Mouse (Mus musculus) T-helper 2 cell (primary cell): ENCODE measurements around the gene Car5b.

Experiments used
- in situ Hi-C: fragments of 300-600 bp; cut with MboI, MseI; formaldehyde crosslinking; loops from one replicate; pipeline ENCODE4 v1.15.1; 2025; ENCODE audit warnings: high pct_unique_total_duplicates

The Car5b gene

DNA sequence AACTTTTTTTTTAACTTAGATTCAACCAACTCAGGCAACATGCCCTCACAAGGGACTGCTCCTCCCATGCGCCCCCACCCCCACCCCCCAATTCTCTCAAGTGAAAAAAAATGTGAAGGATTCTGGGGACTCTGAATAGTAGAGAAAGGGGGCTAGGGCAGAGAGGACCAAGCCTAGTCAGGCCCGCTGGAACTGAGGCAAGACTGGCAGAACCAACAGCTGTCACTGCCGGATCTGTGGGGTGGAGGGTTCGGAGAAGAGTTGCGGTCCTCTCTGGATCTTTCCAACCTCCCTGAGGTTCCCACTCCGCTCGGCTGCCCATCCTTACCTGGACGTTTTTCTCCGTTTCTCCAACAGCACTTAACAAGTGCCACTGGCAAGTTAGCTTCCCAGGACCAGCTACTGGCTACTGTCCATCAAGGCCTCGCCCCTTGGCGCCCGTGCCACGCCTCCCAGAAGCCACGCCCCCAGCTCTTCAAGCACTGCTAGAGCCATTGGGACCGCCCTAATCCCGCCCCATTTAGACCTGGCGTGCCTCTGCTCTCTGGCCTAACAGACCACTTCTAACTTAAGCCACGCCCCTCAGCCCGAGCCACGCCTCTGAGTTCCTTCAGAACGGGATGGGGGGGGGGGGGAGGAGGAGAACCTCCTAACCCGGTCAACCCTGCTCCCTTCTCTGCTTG is at the start of gene Car5b:
Car5b (minus strand) TSS at position 391 of the 683 bp plus-strand sequence.
- in situ Hi-C loops: no loop called here

DNA sequence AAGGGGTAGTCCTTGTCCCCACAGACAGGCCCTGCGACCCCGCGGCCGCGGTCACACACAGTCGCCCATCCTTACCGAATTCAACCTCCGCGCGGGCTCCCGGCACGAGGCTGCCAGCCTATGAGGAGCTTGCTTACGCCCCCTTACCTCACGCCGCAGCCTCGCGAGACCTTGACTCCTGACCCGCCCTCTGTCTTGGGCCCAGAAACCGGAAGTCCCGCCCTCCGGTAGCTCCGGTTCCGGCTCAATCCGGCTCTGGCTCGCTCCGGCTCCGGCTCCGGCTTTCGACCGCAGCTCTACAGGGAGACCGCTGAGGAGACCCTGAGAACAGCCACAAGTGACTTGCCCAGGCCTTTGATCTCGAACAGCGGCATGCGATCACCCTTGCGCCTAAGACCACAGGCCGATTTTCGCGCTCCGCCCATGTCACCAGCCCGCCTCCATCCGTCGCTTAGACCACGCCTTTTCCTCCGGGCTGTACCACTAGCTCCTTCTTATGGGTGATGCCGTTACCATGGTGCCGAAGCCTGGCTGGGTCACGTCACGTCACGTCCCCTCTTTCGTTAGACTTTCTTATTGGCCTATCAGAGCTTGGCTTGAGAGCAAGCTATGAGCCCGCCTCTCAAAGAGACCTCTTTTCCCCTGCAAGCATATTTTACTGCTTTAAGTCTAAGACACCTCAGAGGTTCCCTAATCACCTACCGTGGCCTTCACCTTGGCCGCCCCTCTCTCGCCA is 48.4 kb upstream of the Car5b start, which contains the start of gene Siah1b:
Siah1b (minus strand) TSS at position 454 of the 736 bp plus-strand sequence.
- in situ Hi-C loops: no loop called here

DNA sequence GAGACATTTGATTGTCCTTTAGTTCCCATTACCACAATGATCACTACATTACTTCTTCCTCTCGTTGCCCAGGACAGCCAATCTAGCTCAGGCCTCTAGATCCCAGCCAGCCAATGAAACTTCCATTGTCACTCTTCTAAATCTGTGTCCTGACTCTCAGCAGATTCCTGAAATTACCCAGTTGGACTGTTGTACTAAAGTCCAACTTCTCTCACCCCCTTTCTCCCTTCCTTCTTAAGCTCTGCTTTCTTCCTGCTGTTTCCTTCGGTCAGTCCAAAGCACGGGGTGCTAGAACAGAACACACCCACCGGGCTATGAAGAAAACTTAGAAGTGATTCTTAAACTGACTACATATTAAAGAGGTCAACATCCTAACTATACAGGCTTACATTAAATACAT is 41.2 kb upstream of the Car5b start:
- in situ Hi-C loops: loop anchor here (10.0 kb wide), 1 partner anchor 164 kb away; the partner anchor contains the start of gene Ap1s2

DNA sequence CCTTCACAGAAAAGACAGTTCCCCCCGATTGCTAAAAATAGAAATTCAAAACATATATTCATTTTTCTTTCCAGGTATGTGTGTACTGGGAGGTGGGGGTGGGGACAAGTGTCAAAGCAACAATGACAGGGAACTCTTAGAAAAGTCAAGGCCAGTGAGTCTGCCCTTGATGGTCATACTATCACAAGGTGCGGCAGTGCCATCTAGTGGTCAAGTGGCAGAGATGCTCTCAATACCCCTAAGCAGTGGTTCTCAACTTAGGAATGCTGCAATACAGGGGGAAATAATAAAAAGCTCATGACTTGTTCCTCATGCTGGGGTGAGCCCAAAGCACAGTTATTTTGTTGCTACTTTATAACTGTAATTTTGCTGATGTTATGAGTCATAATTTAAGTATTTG is 38.4 kb upstream of the Car5b start:
- in situ Hi-C loops: loop anchor here (10.0 kb wide), 1 partner anchor 161 kb away; the partner anchor contains the start of gene Ap1s2

DNA sequence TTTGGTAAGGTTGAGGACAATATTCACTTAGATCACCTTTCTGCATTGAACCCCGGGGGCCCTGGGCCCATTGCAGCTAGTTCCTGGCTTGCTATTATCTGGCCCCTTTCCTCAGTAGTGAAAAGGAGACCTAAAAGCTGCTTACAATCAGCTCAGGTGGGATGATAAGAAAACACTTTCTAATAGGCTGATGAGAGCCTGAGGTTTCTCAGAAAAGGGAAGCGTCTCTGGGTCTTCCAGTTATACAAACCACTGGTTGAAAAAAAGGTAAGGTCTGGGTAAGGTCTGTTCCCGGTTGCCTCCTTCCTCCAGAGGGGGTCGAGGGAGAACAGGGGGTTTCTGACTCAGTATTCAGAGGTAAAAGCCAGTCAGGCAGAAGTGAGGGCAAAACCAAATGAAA is 31.3 kb upstream of the Car5b start:
- in situ Hi-C loops: no loop called here

DNA sequence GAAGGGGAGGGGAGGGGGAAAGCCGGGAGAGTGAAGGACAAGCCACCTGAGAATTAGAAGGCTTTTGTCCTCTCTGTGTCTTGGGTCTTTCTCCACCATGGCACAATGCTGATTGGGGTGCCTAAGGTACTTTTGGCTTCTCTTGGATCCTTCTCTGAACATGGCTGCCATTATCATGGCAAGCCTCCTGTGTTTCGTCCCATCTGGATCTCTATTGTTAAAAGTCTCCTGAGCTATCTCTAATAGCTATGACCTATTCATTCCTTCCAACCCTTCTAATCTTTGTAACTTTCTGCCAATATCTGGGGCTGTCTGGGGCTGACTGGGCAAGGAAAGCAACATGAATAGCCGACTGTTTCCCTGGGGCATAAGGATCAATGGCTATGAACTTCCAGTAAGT is 30.7 kb upstream of the Car5b start:
- in situ Hi-C loops: no loop called here

DNA sequence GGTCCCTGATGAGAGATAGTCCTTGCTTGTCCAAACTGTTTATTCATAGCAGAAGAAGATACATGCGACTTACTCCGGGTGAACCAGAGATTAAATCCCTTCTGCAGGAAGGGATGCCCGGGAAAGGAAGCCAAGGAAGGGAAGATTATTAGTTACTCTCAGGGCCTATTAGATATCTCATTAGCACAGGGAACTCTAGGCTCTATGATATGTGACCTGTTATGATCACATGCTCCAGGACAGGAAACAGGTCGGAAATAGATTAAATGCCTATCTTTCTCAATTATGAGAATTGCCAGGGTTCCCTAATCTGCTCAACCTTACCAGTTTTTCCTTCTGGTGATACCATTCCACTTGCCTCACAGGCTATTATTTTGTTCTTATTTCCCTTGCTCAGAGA is 27.9 kb upstream of the Car5b start:
- in situ Hi-C loops: no loop called here

DNA sequence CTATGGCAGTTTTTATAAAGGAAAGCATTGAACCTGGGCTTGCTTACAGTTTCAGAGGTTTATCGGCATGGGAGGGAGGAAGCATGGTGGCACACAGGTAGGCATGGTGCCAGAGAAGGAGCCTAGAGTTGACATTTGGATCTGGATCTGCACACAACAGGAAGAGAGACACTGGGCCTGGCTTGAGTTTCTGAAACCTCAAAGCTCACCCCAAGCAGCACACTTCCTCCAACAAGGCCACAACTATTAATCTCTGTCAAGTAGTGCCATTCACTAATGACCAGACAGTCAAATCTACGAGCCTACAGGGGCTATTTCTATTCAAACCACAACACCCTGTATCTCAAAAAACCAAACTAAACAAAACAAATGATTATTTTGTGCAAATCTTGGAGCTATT is 18.9 kb upstream of the Car5b start:
- in situ Hi-C loops: no loop called here

DNA sequence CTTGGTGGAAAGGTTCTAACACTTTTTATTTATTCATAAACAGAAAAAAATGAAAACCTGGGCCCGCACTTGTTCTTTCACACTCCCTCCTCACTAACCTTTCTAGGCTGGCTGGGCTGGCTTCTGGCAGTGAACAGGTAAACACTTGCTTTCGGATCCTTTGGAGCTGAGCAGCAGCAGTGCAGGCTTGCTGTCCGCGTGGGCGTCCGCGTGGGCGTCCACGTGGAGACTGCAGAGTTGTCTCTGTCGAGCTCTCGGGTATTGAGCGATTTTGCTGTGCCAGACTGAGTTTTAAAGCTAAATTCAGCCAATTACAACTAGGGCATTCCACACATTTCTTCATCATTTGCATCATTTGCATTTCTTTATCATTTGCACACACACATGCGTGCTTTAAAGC is 14.3 kb upstream of the Car5b start:
- in situ Hi-C loops: no loop called here

DNA sequence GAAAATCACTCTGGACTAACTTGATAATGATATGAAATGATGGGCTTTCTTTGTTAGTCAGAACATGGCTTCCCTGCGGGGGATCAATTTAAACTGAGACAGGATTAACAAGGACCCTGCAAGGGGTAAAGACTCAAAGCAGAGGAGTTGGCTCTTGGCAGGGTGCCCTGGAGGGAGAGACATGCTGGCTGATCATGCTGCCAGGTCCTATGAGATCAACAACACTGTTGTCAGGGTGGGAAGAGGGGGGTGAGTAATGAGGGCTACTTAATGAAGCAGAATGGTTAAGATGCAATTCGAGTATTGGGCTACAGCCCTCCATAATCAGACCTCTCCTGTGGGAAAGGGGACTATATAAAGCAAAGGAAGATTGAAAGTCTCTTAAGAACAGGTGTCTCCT is 11.1 kb upstream of the Car5b start:
- in situ Hi-C loops: no loop called here

DNA sequence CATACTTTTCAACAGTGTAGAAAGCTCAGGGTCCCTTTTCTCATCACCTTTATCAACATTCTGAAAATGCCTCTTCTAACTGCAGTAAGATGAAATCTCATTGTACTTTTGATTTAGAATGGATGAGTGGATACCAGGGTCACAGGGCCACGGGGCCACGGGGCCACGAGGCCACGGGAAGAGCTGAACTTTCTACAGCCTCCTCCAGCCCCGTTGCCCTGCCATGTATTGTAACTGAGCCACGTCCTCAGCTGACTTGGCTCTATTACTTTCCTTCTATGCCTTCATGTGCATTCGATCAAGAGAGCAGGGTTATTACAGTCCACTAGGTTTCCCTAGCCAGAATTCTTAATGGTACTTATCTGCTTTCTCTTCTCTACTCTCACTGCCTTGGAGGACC is 8.1 kb upstream of the Car5b start:
- in situ Hi-C loops: no loop called here

DNA sequence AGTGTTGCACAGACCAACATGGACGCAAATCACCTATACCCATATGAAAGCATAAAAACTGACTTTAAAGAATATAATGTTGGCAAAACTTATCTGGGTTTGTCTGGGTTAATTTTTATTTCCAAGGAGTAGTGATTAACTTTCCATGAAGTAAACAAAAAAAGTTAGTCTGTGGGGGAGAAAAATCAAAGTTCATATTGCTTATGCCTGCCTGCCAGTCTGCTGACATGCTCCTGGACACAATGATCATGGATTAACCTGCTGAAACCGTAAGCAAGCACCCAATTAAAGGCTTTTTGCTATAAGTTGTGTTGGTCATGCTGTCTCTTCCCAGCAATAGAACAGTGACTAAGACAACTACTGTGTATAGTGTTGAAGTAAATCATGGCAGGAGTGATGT is 7.6 kb upstream of the Car5b start:
- in situ Hi-C loops: no loop called here

DNA sequence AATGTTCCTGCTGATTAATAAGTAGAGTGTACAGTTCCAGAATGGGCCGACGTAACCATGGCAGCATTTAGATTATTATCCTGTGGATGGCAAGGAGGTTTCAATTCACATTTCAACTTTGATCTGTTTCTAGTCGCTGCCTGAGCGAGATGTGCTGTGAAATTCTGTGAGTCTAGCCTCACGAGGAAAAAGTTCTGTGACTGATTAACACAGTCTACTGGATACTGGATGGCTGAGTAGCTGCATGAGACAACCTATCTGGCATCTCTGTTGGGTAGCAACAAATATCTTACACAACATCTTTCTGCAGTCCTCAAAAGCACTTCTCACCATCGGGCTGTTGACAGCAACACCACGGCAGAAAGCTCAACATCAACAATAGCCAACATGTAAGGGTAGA is 4.7 kb upstream of the Car5b start:
- in situ Hi-C loops: no loop called here

DNA sequence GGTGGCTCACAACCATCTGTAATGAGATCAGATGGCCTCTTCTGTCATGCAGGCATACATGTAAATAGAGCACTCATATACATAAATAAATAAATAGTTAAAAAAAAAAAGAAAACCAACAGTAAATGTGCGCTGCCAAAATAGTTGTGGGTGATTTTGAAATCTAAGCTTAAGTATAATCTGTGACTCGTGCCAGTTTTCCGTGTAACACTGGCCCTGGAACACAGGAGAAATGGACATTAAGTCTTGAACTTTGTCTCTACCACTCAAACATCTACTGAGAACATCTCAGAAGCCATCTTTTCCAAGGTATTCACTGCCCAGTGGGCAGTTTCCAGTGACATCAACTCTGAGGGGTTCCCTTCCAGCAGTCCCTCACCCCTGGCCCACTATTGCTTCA is 12.2 kb downstream of the Car5b start:
- in situ Hi-C loops: no loop called here

DNA sequence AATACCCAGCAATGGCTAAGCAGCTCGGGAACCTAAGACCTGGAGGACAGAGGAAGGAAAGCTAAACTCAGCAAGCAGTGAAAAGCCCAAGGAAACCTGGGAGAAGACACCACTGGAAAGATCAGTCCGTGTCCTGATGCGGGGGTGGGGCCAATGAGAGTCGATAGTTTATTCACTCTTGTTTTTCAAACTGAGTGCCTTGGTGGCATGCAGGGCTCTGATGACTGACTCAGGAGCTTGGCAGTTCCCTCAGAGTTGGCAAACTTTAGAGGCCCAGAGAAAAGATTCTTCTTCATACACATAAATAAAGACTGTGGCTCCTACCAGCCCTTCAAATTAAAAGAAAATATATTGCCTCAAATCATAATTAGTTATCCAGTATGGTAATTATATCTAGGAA is 12.8 kb downstream of the Car5b start:
- in situ Hi-C loops: no loop called here

DNA sequence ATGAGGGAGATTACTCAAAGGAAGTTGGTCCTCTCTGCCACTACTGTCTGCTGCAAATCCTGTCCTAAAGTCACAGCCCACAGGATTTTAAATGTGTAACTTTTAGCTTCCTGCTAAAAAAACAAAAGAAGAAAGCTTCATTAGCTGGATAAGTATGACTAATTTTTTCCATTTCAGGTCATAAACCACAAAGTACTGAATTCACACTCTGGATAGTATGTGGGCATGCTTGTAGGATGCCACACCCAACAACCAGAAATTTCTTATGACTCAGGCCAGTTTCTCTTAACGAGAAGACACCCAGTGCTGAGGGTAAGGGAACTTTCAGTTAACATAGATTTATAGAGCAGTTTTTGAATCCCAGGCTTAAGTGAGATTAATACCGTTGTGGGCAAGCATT is 14.5 kb downstream of the Car5b start:
- in situ Hi-C loops: no loop called here

DNA sequence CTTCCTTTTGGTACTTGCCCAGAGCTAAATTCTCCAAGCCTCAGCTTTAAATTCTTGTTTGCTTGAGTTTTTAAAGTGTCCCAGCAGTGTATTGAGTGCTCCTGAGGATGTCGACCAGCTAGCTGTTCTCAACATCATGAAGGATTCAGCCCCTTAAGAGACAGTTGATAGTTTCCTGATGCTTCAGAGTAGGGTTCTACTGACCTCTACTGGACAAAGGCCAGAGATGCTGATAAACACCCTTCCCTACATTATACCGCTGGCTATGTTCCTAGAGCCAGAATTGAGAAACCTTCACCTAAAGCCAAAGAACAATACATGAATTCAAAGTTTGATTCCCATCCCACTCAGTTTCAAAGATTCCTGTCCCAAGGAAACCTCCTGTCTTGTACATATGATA is 23.0 kb downstream of the Car5b start:
- in situ Hi-C loops: loop anchor here (5.0 kb wide), 1 partner anchor 57 kb away; no protein-coding TSS in a partner anchor

DNA sequence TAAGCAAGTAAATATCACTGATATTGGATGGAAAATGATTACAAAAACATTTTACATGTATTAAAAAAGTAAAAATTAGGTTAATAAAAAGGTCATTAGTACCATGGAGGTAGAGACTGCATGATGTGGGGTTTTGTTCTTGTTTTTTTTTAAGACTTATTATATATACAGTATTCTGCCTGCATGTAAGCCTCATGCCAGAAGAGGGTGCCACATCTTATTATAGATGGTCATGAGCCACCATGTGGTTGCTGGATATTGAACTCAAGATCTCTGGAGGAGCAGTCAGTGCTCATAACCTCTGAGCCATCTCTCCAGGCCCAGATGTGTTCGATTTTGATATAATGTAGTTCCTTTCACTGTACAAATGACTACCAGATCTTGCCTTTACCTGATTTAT is 27.9 kb downstream of the Car5b start:
- in situ Hi-C loops: loop anchor here (5.0 kb wide), 1 partner anchor 62 kb away; no protein-coding TSS in a partner anchor

DNA sequence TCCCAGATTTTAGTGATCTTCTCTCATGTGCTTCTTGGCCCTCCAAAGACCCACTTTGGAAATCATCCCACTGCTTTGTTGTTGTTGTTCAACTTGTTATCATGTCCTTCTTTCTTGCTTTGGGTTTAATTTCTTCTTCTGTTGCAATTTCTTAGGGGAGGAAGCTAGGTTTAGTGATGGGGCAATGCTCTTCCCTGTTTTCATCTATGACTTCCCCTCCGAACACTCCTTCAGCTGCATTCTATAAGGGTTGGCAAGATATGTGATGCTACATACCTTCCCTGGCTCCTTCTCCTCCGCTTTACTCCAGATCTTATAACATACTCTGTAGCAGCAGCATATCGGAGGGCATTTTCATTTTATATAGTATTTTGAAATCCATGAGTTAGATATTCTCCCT is 31.0 kb downstream of the Car5b start:
- in situ Hi-C loops: no loop called here

DNA sequence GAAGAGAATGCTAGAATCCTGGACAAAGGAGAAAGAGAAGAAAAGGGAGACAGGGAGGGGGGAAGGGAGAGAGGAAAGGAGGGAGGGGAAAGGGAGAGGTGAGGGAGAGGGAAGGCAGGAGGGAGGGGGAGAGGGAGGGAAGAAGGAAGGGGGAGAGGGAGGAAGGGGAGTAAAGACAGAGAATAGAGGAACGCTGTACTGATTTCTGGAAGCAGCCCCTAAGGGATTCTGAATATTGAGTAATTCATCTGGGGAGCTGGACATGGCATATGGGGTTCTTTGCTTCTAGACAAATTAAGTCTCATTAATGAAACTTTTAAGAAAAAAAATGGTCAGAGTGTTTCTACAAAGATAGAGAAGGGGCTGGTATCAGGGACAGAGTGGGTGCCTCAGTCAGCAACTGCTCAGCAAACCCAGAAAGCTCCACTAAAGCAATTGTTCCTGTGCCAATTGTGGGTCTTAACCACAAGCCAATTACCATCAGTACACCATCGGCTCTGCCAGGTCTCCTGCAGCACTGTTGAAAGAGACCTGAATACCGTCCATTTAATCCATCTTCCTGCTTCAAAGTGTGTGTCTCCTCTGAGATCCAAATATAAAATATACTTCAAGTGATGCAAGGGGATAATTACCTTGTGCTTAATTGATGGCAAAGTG is 40.0 kb downstream of the Car5b start:
- in situ Hi-C loops: no loop called here

DNA sequence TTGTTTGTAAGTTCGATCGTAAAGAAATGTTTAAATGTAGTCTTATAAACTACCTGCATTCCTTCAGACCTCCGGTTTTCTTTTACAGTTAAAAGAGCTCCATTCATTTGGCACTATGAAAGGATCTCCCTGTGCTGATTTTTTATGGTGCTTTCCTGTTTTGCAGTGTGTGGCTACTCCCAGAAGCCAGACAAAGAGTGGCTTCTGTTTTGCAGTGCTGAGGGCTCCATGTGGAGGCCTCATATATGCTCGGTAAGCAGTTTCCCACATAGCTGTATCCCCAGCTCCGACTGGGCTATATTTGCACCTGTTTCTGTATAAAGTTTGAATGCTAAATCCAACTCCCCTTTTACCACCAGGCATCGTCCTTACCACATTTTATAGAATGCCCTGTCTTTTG is 45.7 kb downstream of the Car5b start:
- in situ Hi-C loops: no loop called here

DNA sequence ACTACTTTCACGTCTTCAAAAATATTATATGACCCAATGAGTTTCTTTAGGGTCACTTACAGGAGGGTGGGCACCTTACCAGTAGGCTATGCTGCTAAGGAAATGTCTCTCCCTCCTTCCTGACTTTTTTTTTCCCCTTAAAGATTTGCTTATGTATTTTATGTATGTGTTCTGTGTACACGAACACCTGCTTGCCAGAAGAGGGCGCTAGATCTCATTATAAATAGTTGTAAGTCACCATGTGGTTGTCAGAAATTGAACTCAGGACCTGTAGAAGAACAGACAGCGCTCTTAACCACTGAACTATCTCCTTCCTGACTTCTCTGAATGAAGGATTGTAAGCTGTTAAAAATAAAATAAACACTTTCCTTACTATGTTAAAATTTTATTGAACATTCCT is 46.3 kb downstream of the Car5b start:
- in situ Hi-C loops: no loop called here

DNA sequence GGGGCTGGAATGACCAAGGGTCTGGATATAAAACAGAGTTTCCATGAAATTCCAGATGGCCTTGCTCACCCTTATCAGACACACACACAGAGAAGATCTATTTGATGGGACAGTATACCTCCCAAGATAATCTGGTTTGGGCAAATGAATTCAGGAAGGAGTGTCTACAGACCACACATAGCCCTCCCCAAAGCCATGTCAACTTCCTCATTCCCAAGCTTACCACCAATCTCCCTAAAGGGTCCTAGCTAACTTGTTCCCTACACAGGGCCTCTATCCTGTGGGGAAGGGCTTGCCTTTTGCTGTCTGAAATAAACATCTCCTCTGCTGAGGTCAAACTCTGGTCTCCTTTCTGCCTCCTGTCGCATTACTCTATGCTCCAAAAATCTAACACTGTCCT is 46.7 kb downstream of the Car5b start:
- in situ Hi-C loops: no loop called here
